Mouse (Mus musculus) ES-E14 (cell line): ENCODE data around the gene Ndufaf7.

Source experiments
- CHD2 ChIP-seq: IDR thresholded peaks from 2 replicates; pipeline ENCODE4 v1.6.1; 2014; ENCODE audit warnings: mild to moderate bottlenecking, low read depth, low read length, inconsistent platforms
- HCFC1 ChIP-seq: IDR thresholded peaks from 2 replicates; pipeline ENCODE4 v1.6.1; 2012; ENCODE audit warnings: low read length, inconsistent platforms, borderline replicate concordance; ENCODE audit not compliant: insufficient read depth
- MAFK ChIP-seq: IDR thresholded peaks from 2 replicates; pipeline ENCODE4 v1.6.1; 2014; ENCODE audit warnings: mild to moderate bottlenecking, low read depth, low read length, inconsistent platforms; ENCODE audit not compliant: insufficient read depth
- ZC3H11A ChIP-seq: IDR thresholded peaks from 2 replicates; pipeline ENCODE4 v1.6.1; 2012; ENCODE audit warnings: low read depth, mild to moderate bottlenecking, inconsistent platforms, low read length, borderline replicate concordance

GRCm38 (mm10) chr17:78942579-78942978 lies 5.6 kb downstream of the Ndufaf7 start:
- TF ChIP-seq ZC3H11A = no peak
- no peak for TF ChIP-seq MAFK
- no peak for TF ChIP-seq HCFC1
- no peak for TF ChIP-seq CHD2
